Mouse (Mus musculus) ES-Bruce4 (cell line): ENCODE results near the gene Myh7. TPM values are rescaled to one million over a fixed set of nuclear protein-coding genes. Genes with fewer than 3 reads are reported as not detected.

Experiments
- H3K27ac ChIP-seq: 2 replicates; pipeline ENCODE4 v1.5.1; 2012; ENCODE audit warnings: low read length, inconsistent platforms; ENCODE audit not compliant: insufficient read depth
- H3K27me3 ChIP-seq: 2 replicates; pipeline ENCODE4 v1.6.1; 2012; ENCODE audit warnings: mild to moderate bottlenecking, low read length, inconsistent platforms; ENCODE audit not compliant: control insufficient read depth, poor library complexity, insufficient read depth, severe bottlenecking
- H3K36me3 ChIP-seq: 2 replicates; pipeline ENCODE4 v1.6.1; 2012; ENCODE audit warnings: inconsistent platforms, mild to moderate bottlenecking, low read length, moderate library complexity; ENCODE audit not compliant: control insufficient read depth, poor library complexity, insufficient read depth, severe bottlenecking
- H3K4me1 ChIP-seq: one replicate; pipeline ENCODE4 v1.8.1; 2011; ENCODE audit warnings: low read length; ENCODE audit not compliant: control insufficient read depth, insufficient read depth
- H3K4me3 ChIP-seq: 2 replicates; pipeline ENCODE4 v1.5.1; 2011; ENCODE audit warnings: low read depth, mild to moderate bottlenecking, low read length
- H3K9ac ChIP-seq: 2 replicates; pipeline ENCODE4 v1.6.1; 2012; ENCODE audit warnings: low read depth, mild to moderate bottlenecking, inconsistent platforms; ENCODE audit not compliant: poor library complexity, severe bottlenecking
- H3K9me3 ChIP-seq: replicated peaks from 2 replicates; pipeline ENCODE4 v1.6.1; 2012; ENCODE audit warnings: mild to moderate bottlenecking, low read length, inconsistent platforms; ENCODE audit not compliant: control insufficient read depth, poor library complexity, insufficient read depth, severe bottlenecking
- CTCF ChIP-seq: IDR thresholded peaks from one replicate; pipeline ENCODE4 v1.8.1; 2011; ENCODE audit warnings: low read depth, low read length
- EP300 ChIP-seq: IDR thresholded peaks from 2 replicates; pipeline ENCODE4 v1.6.1; 2011; ENCODE audit warnings: low read depth, low read length; ENCODE audit not compliant: insufficient read depth
- POLR2A ChIP-seq: IDR thresholded peaks from one replicate; pipeline ENCODE4 v1.8.1; 2011; ENCODE audit warnings: low read length; ENCODE audit not compliant: insufficient read depth
- polyA plus RNA-seq: library from polyadenylated mRNA; stranded (reverse); fragments of >200 nt; gene quantifications from 2 replicates; pipeline ENCODE4 v1.2.4, GENCODE M21; 2011; ENCODE audit warnings: low read depth; ENCODE audit not compliant: missing spikeins, insufficient read depth, insufficient read length

The Myh7 gene
- polyA plus RNA-seq, 1 experiment, result 3.1 TPM

DNA sequence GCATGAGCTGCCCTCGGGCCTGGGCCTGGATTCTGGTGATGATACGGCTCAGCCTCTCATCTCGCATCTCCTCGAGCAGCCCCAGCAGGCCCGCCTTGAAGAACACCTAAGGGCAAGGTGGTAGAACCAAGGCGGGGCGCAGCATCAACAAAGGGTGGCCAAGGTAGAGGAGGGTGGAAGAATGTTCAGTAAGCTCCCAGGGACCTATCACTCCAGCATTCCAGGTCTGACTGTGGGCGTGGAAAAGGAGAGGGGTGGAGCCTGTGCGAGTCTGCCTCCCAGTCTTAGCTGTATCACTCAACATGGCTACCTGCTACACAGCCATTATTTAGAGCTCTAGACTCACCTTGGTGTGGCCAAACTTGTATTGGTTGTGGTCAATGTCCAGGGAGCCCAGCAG, 37.9 kb downstream of the Myh7 start:
- H3K27ac ChIP-seq, result no peak overlapping the region
- no peaks in the 10 kb centered on the region for H3K36me3 ChIP-seq
- TF ChIP-seq POLR2A, result no peak
- no peak for TF ChIP-seq CTCF
- no peak for TF ChIP-seq EP300
- no peak overlapping the region for H3K9ac ChIP-seq
- H3K4me3 ChIP-seq, result no peak overlapping the region
- H3K4me1 ChIP-seq, result no peaks in the 10 kb centered on the region
- H3K27me3 ChIP-seq, result no peaks in the 10 kb centered on the region; the same call in 1 of the 2 replicates
- no peaks in the 10 kb centered on the region for H3K9me3 ChIP-seq

DNA sequence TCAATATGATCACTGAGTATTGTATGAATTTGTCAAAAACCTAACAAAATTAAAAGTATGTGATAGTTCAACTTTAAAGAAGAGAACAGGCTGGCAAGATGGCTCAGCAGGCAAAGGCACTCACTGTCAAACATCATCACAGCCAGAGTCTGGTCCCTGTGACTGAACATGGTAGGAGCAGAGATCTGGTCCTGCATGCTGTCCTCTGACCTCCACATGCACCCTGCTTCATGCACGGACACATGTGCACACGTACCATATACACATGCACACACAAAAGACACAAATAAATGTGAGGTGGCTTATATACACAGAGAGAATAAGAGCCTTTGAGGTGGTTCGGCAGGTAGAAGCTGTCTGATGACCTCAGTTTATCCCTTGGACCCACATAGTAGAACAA, 38.9 kb downstream of the Myh7 start:
- H3K36me3 ChIP-seq, result no peaks in the 10 kb centered on the region

DNA sequence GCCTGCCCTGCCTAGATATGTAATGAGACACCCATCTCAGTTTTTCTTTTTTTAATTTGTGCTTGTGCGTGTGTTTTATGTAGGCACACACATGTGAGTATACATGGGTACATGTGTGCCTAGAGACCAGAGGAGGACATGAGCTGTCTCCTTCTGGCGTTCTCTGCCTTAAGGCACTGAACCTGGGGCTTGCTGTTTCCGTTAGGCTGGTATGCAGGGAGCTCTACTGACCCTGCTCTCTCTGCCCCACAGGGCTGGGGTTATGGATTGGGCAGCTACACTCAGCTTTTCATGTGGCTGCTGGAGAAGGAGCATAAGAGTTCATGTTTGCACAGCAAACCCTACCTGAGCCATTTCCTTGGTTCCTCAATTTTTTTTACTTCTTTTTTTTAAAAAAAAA, 40.0 kb downstream of the Myh7 start:
- no peak overlapping the region for H3K4me3 ChIP-seq
- no peaks in the 10 kb centered on the region for H3K36me3 ChIP-seq
- H3K27ac ChIP-seq, result no peak overlapping the region
- peaks cover 3% of the 10 kb centered on the region; the same call in 1 of the 2 replicates for H3K27me3 ChIP-seq
- no peaks in the 10 kb centered on the region for H3K4me1 ChIP-seq
- H3K9me3 ChIP-seq, result no peaks in the 10 kb centered on the region
- no peak for TF ChIP-seq EP300
- no peak for TF ChIP-seq POLR2A
- H3K9ac ChIP-seq, result no peak overlapping the region

More for the DNA sequence above, 38.9 kb downstream of the Myh7 start:
- no peaks in the 10 kb centered on the region for H3K4me1 ChIP-seq
- no peak overlapping the region for H3K9ac ChIP-seq
- no peaks in the 10 kb centered on the region; the same call in 1 of the 2 replicates for H3K27me3 ChIP-seq
- H3K27ac ChIP-seq, result no peak overlapping the region
- TF ChIP-seq CTCF (no peak), POLR2A (no peak), EP300 (no peak)
- H3K9me3 ChIP-seq, result no peaks in the 10 kb centered on the region
- H3K4me3 ChIP-seq, result no peak overlapping the region

DNA sequence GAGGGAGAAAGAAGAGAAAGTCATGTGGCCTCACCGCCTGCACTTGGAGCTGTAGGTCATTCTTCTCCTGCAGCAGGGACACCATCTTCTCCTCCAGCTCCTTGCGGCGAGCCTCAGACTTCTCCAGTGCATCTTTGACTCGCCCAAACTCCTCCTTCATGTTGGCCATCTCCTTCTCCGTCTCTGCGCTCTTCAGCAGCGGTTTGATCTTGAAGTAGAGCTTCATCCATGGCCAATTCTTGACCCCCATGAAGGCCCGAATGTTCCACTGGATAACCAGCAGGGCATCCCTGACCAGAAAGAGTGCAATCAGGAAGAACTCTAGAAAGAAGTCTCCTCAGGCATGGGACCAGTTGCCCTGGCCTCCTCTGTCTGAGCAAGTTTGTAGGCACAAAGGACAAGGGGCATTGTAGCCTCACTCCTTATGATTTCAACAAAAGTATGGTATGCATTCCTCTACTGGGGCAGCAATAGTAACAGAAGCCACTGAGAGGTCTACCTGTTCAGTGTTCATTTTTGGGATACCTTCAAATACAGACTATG, 40.7 kb downstream of the Myh7 start:
- no peak overlapping the region for H3K4me3 ChIP-seq
- H3K9me3 ChIP-seq, result no peaks in the 10 kb centered on the region
- no peaks in the 10 kb centered on the region for H3K4me1 ChIP-seq
- peaks cover 3% of the 10 kb centered on the region; the same call in 1 of the 2 replicates for H3K27me3 ChIP-seq
- no peak overlapping the region for H3K27ac ChIP-seq
- no peak overlapping the region for H3K9ac ChIP-seq
- TF ChIP-seq POLR2A (no peak), CTCF (no peak), EP300 (no peak)
- H3K36me3 ChIP-seq, result no peaks in the 10 kb centered on the region

DNA sequence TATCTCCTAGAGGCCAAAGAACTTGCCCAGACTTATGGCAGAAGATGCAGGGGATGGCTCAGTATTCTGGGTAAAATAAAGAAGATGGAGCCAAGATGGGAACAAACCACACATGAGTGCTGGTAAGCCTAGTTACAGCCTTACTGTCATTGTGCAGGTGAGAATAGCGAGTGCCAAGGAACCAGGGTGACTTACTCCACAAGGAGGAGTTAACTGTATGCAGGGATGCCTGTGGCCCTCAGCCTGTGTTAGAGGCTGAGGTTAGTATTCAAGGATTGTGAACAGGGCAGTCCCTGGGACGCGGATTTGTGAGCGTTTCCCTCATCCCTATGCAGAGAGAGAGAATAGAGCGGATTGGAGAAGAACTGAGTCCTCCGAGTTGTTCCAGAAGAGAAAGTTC, 42.8 kb downstream of the Myh7 start:
- no peak overlapping the region for H3K9ac ChIP-seq
- H3K27me3 ChIP-seq, result peaks cover 3% of the 10 kb centered on the region; the same call in 1 of the 2 replicates
- no peak overlapping the region for H3K27ac ChIP-seq
- no peaks in the 10 kb centered on the region for H3K4me1 ChIP-seq
- H3K36me3 ChIP-seq, result no peaks in the 10 kb centered on the region
- H3K9me3 ChIP-seq, result no peaks in the 10 kb centered on the region
- TF ChIP-seq CTCF (no peak), EP300 (no peak), POLR2A (no peak)
- H3K4me3 ChIP-seq, result no peak overlapping the region

DNA sequence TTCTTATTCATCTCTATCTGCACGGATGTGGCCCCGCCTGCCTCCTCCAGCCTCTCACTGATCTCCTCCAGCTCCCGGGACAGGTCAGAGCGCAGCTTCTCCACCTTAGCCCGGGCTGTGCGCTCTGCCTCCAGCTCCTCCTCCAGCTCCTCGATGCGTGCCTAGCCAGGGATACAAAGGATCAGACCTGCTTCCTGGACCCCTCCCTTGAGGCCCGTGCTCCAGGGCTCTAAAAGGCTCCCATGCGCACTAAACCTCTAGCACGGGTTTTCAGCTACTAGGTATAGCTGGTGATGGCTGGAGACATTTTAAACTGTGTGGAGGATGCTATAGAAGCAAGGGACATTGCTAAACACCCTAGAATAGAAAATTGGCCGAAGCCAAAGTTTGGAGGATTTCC, 43.9 kb downstream of the Myh7 start:
- peak overlapping the region; percentile 21 for H3K4me3 ChIP-seq
- H3K9me3 ChIP-seq, result no peaks in the 10 kb centered on the region
- H3K27ac ChIP-seq, result no peak overlapping the region
- H3K9ac ChIP-seq, result no peak overlapping the region
- no peaks in the 10 kb centered on the region for H3K36me3 ChIP-seq
- peaks cover 3% of the 10 kb centered on the region; the same call in 1 of the 2 replicates for H3K27me3 ChIP-seq
- H3K4me1 ChIP-seq, result no peaks in the 10 kb centered on the region
- no peak for TF ChIP-seq POLR2A
- no peak for TF ChIP-seq EP300
- no peak for TF ChIP-seq CTCF
